Mouse (Mus musculus) gastrocnemius, adult 18-20 months (tissue): ENCODE measurements at regions not wholly inside any gene's neighbourhood (a gene's known extent, or its start where the extent isn't known, plus 50 kb on each side); places are given as distances from the start of the nearest gene placed in this dataset.
A peak's percentile ranks its signal among the peaks of the same experiment; 100 is the strongest.

ENCODE experiments used
- DNase-seq: peaks from one replicate; pipeline ENCODE4 v3.0.0; 2021; ENCODE audit warnings: low spot score

- no peak for DNase-seq
These were observed 56.5 kb downstream of the Kctd12 start for GRCm38 (mm10) chr14:102925769-102926443.

GRCm38 (mm10) chr14:102924674-102925073, 57.8 kb downstream of the Kctd12 start:
- DNase-seq, result no peak

GRCm38 (mm10) chr14:102922496-102922993, 59.9 kb downstream of the Kctd12 start:
- DNase-seq, result no peak

GRCm38 (mm10) chr14:102920415-102920814, 62.0 kb downstream of the Kctd12 start:
- DNase-seq, result no peak

- no peak for DNase-seq
These were observed 63.1 kb downstream of the Kctd12 start for GRCm38 (mm10) chr14:102919261-102919801.

- no peak for DNase-seq
These were observed 64.5 kb downstream of the Kctd12 start for GRCm38 (mm10) chr14:102917929-102918328.

GRCm38 (mm10) chr14:102915918-102916317, 66.5 kb downstream of the Kctd12 start:
- DNase-seq, result peak; percentile 44

GRCm38 (mm10) chr14:102911582-102911981, 70.9 kb downstream of the Kctd12 start:
- no peak for DNase-seq

- no peak for DNase-seq
These were observed 73.4 kb downstream of the Kctd12 start for GRCm38 (mm10) chr14:102908990-102909389.

- DNase-seq, result no peak
These were observed 74.9 kb downstream of the Kctd12 start for GRCm38 (mm10) chr14:102907411-102908103.

GRCm38 (mm10) chr14:102906826-102907225, 75.6 kb downstream of the Kctd12 start:
- no peak for DNase-seq

- DNase-seq, result no peak
These were observed 76.2 kb downstream of the Kctd12 start for GRCm38 (mm10) chr14:102906286-102906685.

- DNase-seq, result peak; percentile 63
These were observed 79.5 kb downstream of the Kctd12 start for GRCm38 (mm10) chr14:102902906-102903305.

GRCm38 (mm10) chr14:102902236-102902635, 80.2 kb downstream of the Kctd12 start:
- no peak for DNase-seq

GRCm38 (mm10) chr14:102898445-102898844, 84.0 kb downstream of the Kctd12 start:
- DNase-seq, result peak; percentile 55

GRCm38 (mm10) chr14:102897039-102897438, 85.4 kb downstream of the Kctd12 start:
- DNase-seq, result no peak

- DNase-seq, result no peak
These were observed 85.9 kb downstream of the Kctd12 start for GRCm38 (mm10) chr14:102896527-102896926.

GRCm38 (mm10) chr14:102893241-102893640, 89.2 kb downstream of the Kctd12 start:
- no peak for DNase-seq

GRCm38 (mm10) chr14:102891552-102891951, 90.9 kb downstream of the Kctd12 start:
- no peak for DNase-seq

GRCm38 (mm10) chr14:102885240-102885598, 97.2 kb downstream of the Kctd12 start:
- no peak for DNase-seq

- DNase-seq, result no peak
These were observed 97.7 kb downstream of the Kctd12 start for GRCm38 (mm10) chr14:102884539-102885239.
